Mouse (Mus musculus): Measurements from ENCODE around the gene Paxbp1. TPM values are rescaled to one million over a fixed set of nuclear protein-coding genes. Genes with fewer than 3 reads are reported as not detected.

Gene Paxbp1
- total and polyA plus RNA-seq, 2 experiments from 2014 or later, result 27.1 to 54.0 TPM

DNA sequence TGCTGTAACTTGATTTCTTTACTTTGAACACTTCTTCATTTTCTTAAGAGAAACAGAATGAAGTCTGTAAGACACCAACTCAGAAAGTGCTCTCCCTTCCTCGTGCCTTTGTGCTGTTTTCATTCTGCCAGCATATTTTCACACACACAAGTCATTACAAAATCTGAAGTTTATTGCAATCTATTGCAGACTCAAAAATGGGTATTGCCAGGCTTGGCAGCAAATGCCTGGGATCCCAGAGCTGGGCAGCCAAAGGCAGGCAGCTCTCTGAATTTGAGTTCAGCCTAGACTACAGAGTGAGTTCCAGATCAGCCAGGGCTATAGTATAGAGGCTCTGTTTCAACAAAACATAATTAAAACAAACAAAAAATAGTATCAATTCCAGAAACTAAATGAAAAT lies 1.7 kb downstream of the Paxbp1 start:
- WGBS, result 64% methylated on average over 1 of the region's 1 CpGs
- no peaks in the 10 kb centered on the region for H3K4me1 ChIP-seq (ENCODE audit: insufficient read depth, low read length)
- H3K9me3 ChIP-seq (ENCODE audit: low read length), result no peaks in the 10 kb centered on the region
- H3K9ac ChIP-seq (replicated peaks; ENCODE audit: low read length, poor library complexity, severe bottlenecking), result no peak overlapping the region
- H3K36me3 ChIP-seq (ENCODE audit: insufficient read depth, low read length), result peaks cover 3% of the 10 kb centered on the region; the same call in 1 of the 2 replicates
- H3K4me2 ChIP-seq (ENCODE audit: low read depth, low read length, poor library complexity, severe bottlenecking), result peak overlapping the region; percentile 61
- H3K27ac ChIP-seq (ENCODE audit: low read depth, low read length), result no peak overlapping the region
- H3K27me3 ChIP-seq (ENCODE audit: insufficient read depth, low read length), result no peaks in the 10 kb centered on the region
- ATAC-seq (ENCODE audit: low FRiP score), result no peak
- no peak for DNase-seq (ENCODE audit: low spot score)
- H3K4me3 ChIP-seq (ENCODE audit: low read depth, low read length), result peak overlapping the region; percentile 70; the same call in 1 of the 2 replicates
- no peak for TF ChIP-seq CTCF (IDR thresholded peaks at IDR 0.05)

DNA sequence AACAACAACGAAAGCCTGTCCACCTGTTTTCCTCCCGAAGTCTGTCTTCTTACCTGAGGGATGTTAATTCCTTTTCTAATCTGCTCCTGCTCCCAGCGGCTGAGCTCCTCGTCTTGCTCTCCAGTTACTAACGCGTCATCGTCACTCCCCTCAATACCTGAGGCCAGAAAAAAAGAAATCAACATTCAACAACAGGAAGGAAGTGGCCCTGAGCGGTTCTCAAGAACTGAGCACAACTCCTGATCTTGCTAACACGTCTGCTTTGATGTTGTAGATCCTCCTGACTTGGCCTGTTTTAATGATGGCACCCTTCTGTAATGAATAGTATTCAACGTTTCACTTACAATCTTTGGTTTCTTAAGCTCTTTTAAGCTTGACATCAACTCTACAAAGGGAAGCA lies 8.5 kb downstream of the Paxbp1 start:
- no peak overlapping the region for H3K4me3 ChIP-seq (ENCODE audit: low read depth, low read length)
- no peaks in the 10 kb centered on the region for H3K4me1 ChIP-seq (ENCODE audit: insufficient read depth, low read length)
- H3K27me3 ChIP-seq (ENCODE audit: insufficient read depth, low read length), result no peaks in the 10 kb centered on the region
- DNase-seq (ENCODE audit: low spot score), result no peak
- H3K9ac ChIP-seq (replicated peaks; ENCODE audit: low read length, poor library complexity, severe bottlenecking), result no peak overlapping the region
- peaks cover 47% of the 10 kb centered on the region for H3K36me3 ChIP-seq (ENCODE audit: insufficient read depth, low read length)
- no peaks in the 10 kb centered on the region for H3K9me3 ChIP-seq (ENCODE audit: low read length)
- 92% methylated on average over 10 of the region's 10 CpGs for WGBS
- no peak for TF ChIP-seq CTCF (IDR thresholded peaks at IDR 0.05)
- ATAC-seq (ENCODE audit: low FRiP score), result no peak
- no peak overlapping the region for H3K27ac ChIP-seq (ENCODE audit: low read depth, low read length)
- H3K4me2 ChIP-seq (ENCODE audit: low read depth, low read length, poor library complexity, severe bottlenecking), result no peak overlapping the region

DNA sequence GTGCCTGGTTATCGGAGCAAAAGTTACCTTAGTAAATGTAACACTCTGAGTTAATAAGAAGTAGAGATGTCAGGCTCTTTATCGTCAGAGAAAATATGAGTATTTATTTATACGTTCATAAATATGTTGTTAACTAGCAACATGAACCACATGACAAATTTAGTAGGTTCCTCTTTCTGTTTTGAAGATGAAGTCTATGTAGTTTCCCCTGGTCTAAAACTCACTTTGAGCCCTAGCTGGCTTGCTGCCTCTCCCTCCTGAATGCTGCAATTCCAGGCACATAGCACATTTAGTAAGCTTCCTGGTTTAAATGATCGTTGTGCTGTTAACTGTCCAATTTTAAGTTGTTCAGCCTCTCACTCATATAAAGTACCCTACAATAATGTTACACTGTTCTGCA lies 13.6 kb downstream of the Paxbp1 start:
- ATAC-seq (ENCODE audit: low FRiP score), result no peak
- Histone ChIP-seq H3K9me3 (ENCODE audit: low read length) (no peaks in the 10 kb centered on the region), H3K4me2 (ENCODE audit: low read depth, low read length, poor library complexity, severe bottlenecking) (no peak overlapping the region), H3K27ac (ENCODE audit: low read depth, low read length) (no peak overlapping the region), H3K27me3 (ENCODE audit: insufficient read depth, low read length) (no peaks in the 10 kb centered on the region), H3K36me3 (ENCODE audit: insufficient read depth, low read length) (peaks cover 62% of the 10 kb centered on the region), H3K4me3 (ENCODE audit: low read depth, low read length) (no peak overlapping the region), H3K4me1 (ENCODE audit: insufficient read depth, low read length) (no peaks in the 10 kb centered on the region), H3K9ac (replicated peaks; ENCODE audit: low read length, poor library complexity, severe bottlenecking) (no peak overlapping the region)
- no peak for DNase-seq (ENCODE audit: low spot score)
- TF ChIP-seq CTCF (IDR thresholded peaks at IDR 0.05), result no peak
- 92% methylated on average over 4 of the region's 4 CpGs for WGBS

DNA sequence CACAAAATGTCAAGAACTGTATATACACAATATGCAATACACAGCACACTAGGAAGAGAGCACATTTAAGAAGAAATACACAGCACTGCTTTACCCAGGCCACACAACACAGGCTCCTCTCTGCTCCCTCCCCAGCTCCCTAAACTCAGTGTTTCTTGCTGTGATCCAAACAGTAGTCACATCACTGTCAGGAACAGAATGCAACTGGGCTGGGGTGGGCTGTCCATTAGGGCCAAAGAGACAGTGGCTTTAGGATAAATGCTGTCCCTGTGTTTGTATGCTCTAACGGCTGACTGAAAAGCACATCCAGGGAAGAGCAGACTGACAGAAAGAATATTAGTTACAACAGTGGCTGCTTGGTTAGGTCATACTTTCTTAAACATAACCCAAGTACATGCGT lies 14.4 kb downstream of the Paxbp1 start:
- Histone ChIP-seq H3K4me2 (ENCODE audit: low read depth, low read length, poor library complexity, severe bottlenecking) (no peak overlapping the region), H3K9ac (replicated peaks; ENCODE audit: low read length, poor library complexity, severe bottlenecking) (no peak overlapping the region), H3K27me3 (ENCODE audit: insufficient read depth, low read length) (no peaks in the 10 kb centered on the region), H3K27ac (ENCODE audit: low read depth, low read length) (no peak overlapping the region), H3K4me3 (ENCODE audit: low read depth, low read length) (no peak overlapping the region), H3K9me3 (ENCODE audit: low read length) (no peaks in the 10 kb centered on the region), H3K4me1 (ENCODE audit: insufficient read depth, low read length) (no peaks in the 10 kb centered on the region), H3K36me3 (ENCODE audit: insufficient read depth, low read length) (peaks cover 64% of the 10 kb centered on the region)
- WGBS, result 86% methylated on average over 2 of the region's 2 CpGs
- TF ChIP-seq CTCF (IDR thresholded peaks at IDR 0.05), result no peak
- ATAC-seq (ENCODE audit: low FRiP score), result no peak
- no peak for DNase-seq (ENCODE audit: low spot score)

DNA sequence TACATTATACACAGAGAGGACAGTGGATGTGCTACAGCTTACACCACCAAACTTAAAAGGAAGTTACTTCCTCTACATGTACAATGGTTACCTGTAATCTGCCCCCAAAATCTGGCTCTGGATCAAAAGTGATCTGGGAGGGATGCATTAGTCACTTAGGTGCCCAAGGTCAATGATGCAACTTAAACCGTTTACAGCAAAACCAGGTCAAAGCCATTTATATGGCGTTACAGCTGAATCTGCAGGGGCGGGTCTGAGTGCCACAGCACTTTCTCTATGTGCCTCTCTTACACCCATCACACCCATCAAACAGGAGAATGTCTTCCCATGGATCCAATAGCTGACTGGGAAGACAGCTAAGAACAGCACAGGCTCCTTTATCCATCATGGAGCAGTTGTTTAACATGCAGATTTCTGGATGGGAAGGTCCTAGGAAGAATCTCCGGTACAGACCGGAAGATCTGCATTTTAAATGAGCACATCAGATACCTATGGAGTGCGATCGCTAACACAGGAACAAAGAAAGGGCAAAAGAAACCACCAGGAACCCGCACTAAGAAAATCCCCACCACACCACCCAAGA lies 15.1 kb downstream of the Paxbp1 start:
- Histone ChIP-seq H3K4me1 (ENCODE audit: insufficient read depth, low read length) (no peaks in the 10 kb centered on the region), H3K4me3 (ENCODE audit: low read depth, low read length) (no peak overlapping the region), H3K4me2 (ENCODE audit: low read depth, low read length, poor library complexity, severe bottlenecking) (no peak overlapping the region), H3K9ac (replicated peaks; ENCODE audit: low read length, poor library complexity, severe bottlenecking) (no peak overlapping the region), H3K9me3 (ENCODE audit: low read length) (no peaks in the 10 kb centered on the region), H3K27ac (ENCODE audit: low read depth, low read length) (no peak overlapping the region), H3K36me3 (ENCODE audit: insufficient read depth, low read length) (peaks cover 64% of the 10 kb centered on the region), H3K27me3 (ENCODE audit: insufficient read depth, low read length) (no peaks in the 10 kb centered on the region)
- 83% methylated on average over 8 of the region's 8 CpGs for WGBS
- no peak for TF ChIP-seq CTCF (IDR thresholded peaks at IDR 0.05)
- ATAC-seq (ENCODE audit: low FRiP score), result no peak
- no peak for DNase-seq (ENCODE audit: low spot score)

DNA sequence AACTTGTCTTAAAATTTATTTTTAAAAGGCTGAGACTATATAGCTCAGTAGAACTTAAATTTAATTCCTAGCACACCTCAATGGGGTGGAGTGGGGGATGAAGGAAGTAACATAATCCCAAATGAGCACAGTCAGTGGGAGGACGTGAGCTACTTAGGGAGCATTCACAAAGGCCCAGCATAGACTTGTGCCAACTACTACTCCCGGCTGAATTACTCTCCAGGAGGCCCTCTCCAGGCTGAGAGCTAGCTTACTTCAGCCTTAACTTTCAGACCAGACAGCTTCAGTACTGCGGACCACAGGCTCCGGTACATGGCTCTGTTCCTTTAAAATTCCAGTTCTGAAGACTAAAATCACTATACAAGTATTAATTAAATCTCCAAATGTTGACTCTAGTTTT lies 18.1 kb downstream of the Paxbp1 start:
- Histone ChIP-seq H3K4me1 (ENCODE audit: insufficient read depth, low read length) (no peaks in the 10 kb centered on the region), H3K9ac (replicated peaks; ENCODE audit: low read length, poor library complexity, severe bottlenecking) (no peak overlapping the region), H3K36me3 (ENCODE audit: insufficient read depth, low read length) (peaks cover 61% of the 10 kb centered on the region), H3K4me2 (ENCODE audit: low read depth, low read length, poor library complexity, severe bottlenecking) (no peak overlapping the region), H3K27ac (ENCODE audit: low read depth, low read length) (no peak overlapping the region), H3K4me3 (ENCODE audit: low read depth, low read length) (no peak overlapping the region), H3K9me3 (ENCODE audit: low read length) (no peaks in the 10 kb centered on the region), H3K27me3 (ENCODE audit: insufficient read depth, low read length) (no peaks in the 10 kb centered on the region)
- 72% methylated on average over 4 of the region's 4 CpGs for WGBS
- no peak for ATAC-seq (ENCODE audit: low FRiP score)
- TF ChIP-seq CTCF (IDR thresholded peaks at IDR 0.05), result no peak
- DNase-seq (ENCODE audit: low spot score), result no peak
